Comparison of ENCODE assay signal across 9 mouse cellular contexts in genomic region chr4:141998282-141998821, GRCm38 (mm10). TPM values are rescaled to one million over a fixed set of nuclear protein-coding genes. Genes with fewer than 3 reads are reported as not detected.
DNase-seq lines count a peak whose midpoint lies in the region; ATAC-seq lines count a peak whose summit lies in the region.
"Had no signal": no experiment of that assay in that cellular context is flagged by ENCODE, and none has a peak within 500 bp of the region (broad histone marks: within the 10 kb centered on the region; RNA-seq: fewer than 3 reads in every experiment).

No protein-coding gene starts in this region.

- H3K36me3 ChIP-seq in erythroblast, embryonic 14.5 days (ENCODE audit: control insufficient read depth) = no peaks in the 10 kb centered on the region
- H3K36me3 ChIP-seq in forebrain, embryonic 13.5 days (ENCODE audit: poor library complexity, severe bottlenecking) = no peaks in the 10 kb centered on the region
- H3K36me3 ChIP-seq in limb, embryonic 13.5 days = no peaks in the 10 kb centered on the region
- H3K36me3 ChIP-seq in neural tube, embryonic 15.5 days = no peaks in the 10 kb centered on the region

- ATAC-seq in erythroblast, adult 5-6 weeks (replicated peaks; ENCODE audit: low FRiP score, poor library complexity, severe bottlenecking) = no peak
- ATAC-seq in CD4-positive, CD25-positive, alpha-beta regulatory T cell, adult 4 months = peak; percentile 88
- ATAC-seq in forebrain, embryonic 13.5 days = peak; percentile 81
- peak; percentile 51; the same call in 1 of the 2 replicates for ATAC-seq in limb, embryonic 13.5 days (ENCODE audit: low FRiP score, low read depth)
- ATAC-seq in neural tube, embryonic 15.5 days (ENCODE audit: low FRiP score) = peak; percentile 89

- H3K9ac ChIP-seq in forebrain, embryonic 13.5 days = no peak overlapping the region; the same call in 1 of the 2 replicates
- 0 out of 2 replicates have a peak overlapping the region, but pooled peaks have one; percentile 8 for H3K9ac ChIP-seq in limb, embryonic 13.5 days
- peak overlapping the region; percentile 41 for H3K9ac ChIP-seq in neural tube, embryonic 15.5 days (replicated peaks)

- H3K4me1 ChIP-seq in erythroblast, embryonic 14.5 days (ENCODE audit: control insufficient read depth) = peaks cover 12% of the 10 kb centered on the region
- peaks cover 16% of the 10 kb centered on the region for H3K4me1 ChIP-seq in forebrain, embryonic 13.5 days
- peaks cover 7% of the 10 kb centered on the region for H3K4me1 ChIP-seq in limb, embryonic 13.5 days
- peaks cover 12% of the 10 kb centered on the region; the same call in 1 of the 2 replicates for H3K4me1 ChIP-seq in neural tube, embryonic 15.5 days

- no peak overlapping the region for H3K27ac ChIP-seq in forebrain, embryonic 13.5 days
- H3K27ac ChIP-seq in limb, embryonic 13.5 days = no peak overlapping the region
- peak overlapping the region; percentile 37; the same call in 1 of the 2 replicates for H3K27ac ChIP-seq in neural tube, embryonic 15.5 days (replicated peaks)

- H3K27me3 ChIP-seq in erythroblast, embryonic 14.5 days (ENCODE audit: control insufficient read depth) = no peaks in the 10 kb centered on the region
- no peaks in the 10 kb centered on the region for H3K27me3 ChIP-seq in forebrain, embryonic 13.5 days
- no peaks in the 10 kb centered on the region for H3K27me3 ChIP-seq in limb, embryonic 13.5 days
- no peaks in the 10 kb centered on the region for H3K27me3 ChIP-seq in neural tube, embryonic 15.5 days (replicated peaks)

- H3K4me3 ChIP-seq in erythroblast, embryonic 14.5 days (replicated peaks) = peak overlapping the region; percentile 31
- H3K4me3 ChIP-seq in forebrain, embryonic 13.5 days = peak overlapping the region; percentile 40
- H3K4me3 ChIP-seq in limb, embryonic 13.5 days = peak overlapping the region; percentile 40
- peak overlapping the region; percentile 42 for H3K4me3 ChIP-seq in neural tube, embryonic 15.5 days (replicated peaks)

- peak overlapping the region; percentile 60 for H3K4me2 ChIP-seq in forebrain, embryonic 13.5 days
- H3K4me2 ChIP-seq in limb, embryonic 13.5 days (replicated peaks) = peak overlapping the region; percentile 60
- peak overlapping the region; percentile 60 for H3K4me2 ChIP-seq in neural tube, embryonic 15.5 days

- no peaks in the 10 kb centered on the region for H3K9me3 ChIP-seq in erythroblast, embryonic 14.5 days (ENCODE audit: control insufficient read depth, low read length)
- no peaks in the 10 kb centered on the region for H3K9me3 ChIP-seq in forebrain, embryonic 13.5 days (replicated peaks)
- no peaks in the 10 kb centered on the region for H3K9me3 ChIP-seq in limb, embryonic 13.5 days
- no peaks in the 10 kb centered on the region for H3K9me3 ChIP-seq in neural tube, embryonic 15.5 days (replicated peaks)

- 27% methylated on average over 11 of the region's 11 CpGs for WGBS in forebrain, embryonic 13.5 days
- 10% methylated on average over 11 of the region's 11 CpGs for WGBS in limb, embryonic 13.5 days
- WGBS in neural tube, embryonic 15.5 days = 26% methylated on average over 11 of the region's 11 CpGs

- no peak for DNase-seq in gastrocnemius, adult 8-10 months (ENCODE audit: low spot score in 2 of 2)
- no peak for DNase-seq in adrenal gland, postnatal 36 days

RNA-seq across cellular contexts. Expression of gene Fhad1, which starts 16.5 kb away (rescaled TPM):
- polyA plus RNA-seq in erythroblast, embryonic 14.5 days (2012) = not detected in 2 replicates
- total RNA-seq in erythroblast, adult 5-6 weeks (2015; ENCODE audit: low replicate concordance) = not detected in 2 replicates
- total RNA-seq in erythroblast, adult 5-6 weeks (2017; ENCODE audit: low replicate concordance) = 0.17 TPM in 1 of 2 replicates, not detected in the other
- polyA plus RNA-seq in CD4-positive, CD25-positive, alpha-beta regulatory T cell, adult 4 months (2017; shearing (Covaris generic)) = 1 to 10 TPM in 1 of 2 experiments, not detected in 1; 1.0 TPM
- polyA plus RNA-seq in forebrain, embryonic 13.5 days (2015; fragmentation: Nextera tagmentation; extraction: Ambion mirVana) = 1.5 and 3.0 TPM in 2 replicates
- polyA plus RNA-seq in limb, embryonic 13.5 days (2015; fragmentation: Nextera tagmentation; extraction: Ambion mirVana) = 2.4 and 3.7 TPM in 2 replicates
- polyA plus RNA-seq in neural tube, embryonic 15.5 days (2015; fragmentation: Nextera tagmentation; extraction: Ambion mirVana) = 4.5 and 4.8 TPM in 2 replicates
- not detected for total RNA-seq in gastrocnemius, adult 8-10 months (2022)
- under 1 TPM; 0.66 to 0.79 TPM for total RNA-seq in adrenal gland, postnatal 36 days (2021)
- total RNA-seq: MEL had no signal
